Mouse (Mus musculus) gastrocnemius, postnatal 25 days (tissue): ENCODE measurements at regions not wholly inside any gene's neighbourhood (a gene's known extent, or its start where the extent isn't known, plus 50 kb on each side); places are given as distances from the start of the nearest gene placed in this dataset.

Experiments used
- DNase-seq: peaks from one replicate; pipeline ENCODE4 v3.0.0; 2022

DNA sequence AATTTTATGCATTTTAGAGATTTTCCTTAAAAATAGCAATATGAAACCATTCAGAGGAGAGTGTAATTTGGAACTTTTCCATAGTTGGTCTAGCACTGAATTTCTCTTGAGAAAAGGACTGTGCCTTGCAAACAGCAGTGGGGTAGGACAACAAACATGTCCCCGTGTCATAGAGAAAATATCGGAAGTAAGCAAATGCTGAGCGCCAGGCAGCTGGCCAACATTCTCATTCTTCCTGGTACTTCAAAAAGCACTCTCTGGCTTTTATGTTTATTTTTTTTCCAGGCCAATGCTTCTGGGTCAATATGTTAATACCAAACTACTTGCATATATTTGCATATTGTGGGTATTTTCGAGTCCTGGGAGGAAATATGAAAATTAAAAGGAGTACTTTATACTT lies 568.5 kb downstream of the Btbd3 start:
- no peak for DNase-seq

DNA sequence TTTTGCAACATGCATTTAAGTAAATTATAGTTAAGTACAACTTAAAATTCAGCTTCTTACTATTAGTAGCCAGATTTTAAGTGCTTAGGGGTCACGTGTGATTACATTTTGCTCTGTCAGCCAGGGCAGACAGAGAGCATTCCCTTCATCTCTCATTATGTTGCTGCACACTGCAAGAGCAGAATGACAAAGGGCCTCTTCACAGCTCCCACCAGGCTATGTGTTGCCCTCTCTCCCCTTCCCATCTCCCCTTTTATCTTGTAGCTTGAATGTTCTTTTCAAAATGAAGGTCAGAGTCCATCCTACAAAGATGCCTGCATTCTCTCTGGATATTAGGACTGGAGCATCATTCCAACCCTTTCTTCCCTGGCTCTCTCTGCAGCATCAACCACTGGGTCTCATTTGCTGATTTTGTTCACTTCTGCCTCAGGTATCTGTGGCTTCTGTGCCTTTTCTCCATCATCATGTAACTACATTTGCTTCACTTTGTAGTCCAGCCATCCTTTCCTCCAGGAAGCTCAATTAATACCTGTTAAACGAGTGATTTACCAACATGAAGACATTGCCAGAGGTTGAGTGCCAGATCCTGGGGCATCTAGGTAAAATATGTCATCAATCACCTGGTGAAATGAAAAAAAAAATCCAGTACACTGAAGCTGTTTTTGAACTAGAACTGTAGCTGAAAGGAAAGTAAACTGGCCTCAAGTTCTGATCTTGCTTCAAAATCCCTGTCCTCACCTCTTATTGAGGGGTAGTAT lies 571.6 kb downstream of the Btbd3 start:
- DNase-seq, result no peak

- no peak for DNase-seq
These were observed 582.5 kb downstream of the Btbd3 start for GRCm38 (mm10) chr2:138838846-138839245.

- DNase-seq, result no peak
These were observed 602.8 kb downstream of the Btbd3 start for GRCm38 (mm10) chr2:138859121-138859520.

- no peak for DNase-seq
These were observed 597.1 kb upstream of the Sptlc3 start for GRCm38 (mm10) chr2:138896563-138896962.

DNA sequence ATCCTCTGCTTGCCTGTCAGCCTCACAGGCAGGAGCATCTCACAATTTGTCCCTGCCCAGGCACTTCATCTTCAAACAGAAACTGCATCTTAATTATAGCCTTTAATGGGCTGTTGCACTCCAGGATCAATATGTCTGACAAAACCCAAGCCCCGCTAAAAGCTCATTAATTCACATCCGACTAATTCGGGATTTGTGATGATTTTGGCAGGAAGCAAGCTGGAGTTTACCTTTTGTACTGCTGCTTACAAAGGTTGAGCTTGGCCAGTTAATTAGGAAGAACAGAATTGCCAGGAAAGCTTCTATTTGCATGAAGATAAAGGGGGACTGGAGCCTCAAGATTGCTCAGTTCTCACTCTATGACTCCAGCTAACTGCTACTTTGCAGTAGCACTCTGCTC lies 596.6 kb upstream of the Sptlc3 start:
- DNase-seq, result no peak

GRCm38 (mm10) chr2:138937165-138937564 lies 556.5 kb upstream of the Sptlc3 start:
- no peak for DNase-seq

GRCm38 (mm10) chr2:138939367-138939766 lies 554.3 kb upstream of the Sptlc3 start:
- no peak for DNase-seq

- no peak for DNase-seq
These were observed 527.5 kb upstream of the Sptlc3 start for GRCm38 (mm10) chr2:138966110-138966790.

- no peak for DNase-seq
These were observed 519.2 kb upstream of the Sptlc3 start for GRCm38 (mm10) chr2:138974548-138974947.

- no peak for DNase-seq
These were observed 503.7 kb upstream of the Sptlc3 start for GRCm38 (mm10) chr2:138990031-138990430.

DNA sequence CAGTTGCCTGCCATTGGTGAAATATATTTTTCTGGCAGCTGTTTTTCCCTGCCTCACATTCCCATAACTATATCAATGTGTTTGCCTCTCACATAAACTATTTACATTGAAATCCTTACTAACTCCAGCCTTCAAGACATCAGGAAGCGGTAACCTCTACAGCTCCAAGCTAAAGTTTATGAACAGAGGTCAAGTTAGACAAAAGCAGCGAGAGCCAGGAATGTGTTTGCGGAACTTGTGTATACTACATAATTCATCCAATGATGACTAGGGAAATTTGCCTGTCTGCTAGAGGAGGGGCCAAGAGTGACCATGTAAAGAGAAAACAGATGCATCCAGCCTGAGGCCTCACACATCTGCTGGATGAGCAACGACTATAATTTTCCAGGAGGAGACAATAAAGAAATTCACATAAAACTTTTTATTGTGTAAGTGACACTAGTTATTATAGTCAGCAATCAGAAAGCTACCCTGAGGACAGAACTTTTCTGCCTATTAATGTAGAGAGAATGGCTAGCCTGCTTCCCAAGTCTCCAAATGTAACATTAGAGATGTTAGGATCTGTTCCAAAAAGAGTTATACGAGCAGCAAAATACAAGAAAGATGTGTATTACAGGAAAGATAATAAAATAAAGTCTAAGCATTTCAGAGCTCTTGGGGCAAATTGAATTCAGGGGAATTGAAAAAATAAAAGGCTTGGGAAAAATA lies 461.5 kb upstream of the Sptlc3 start:
- DNase-seq, result no peak

DNA sequence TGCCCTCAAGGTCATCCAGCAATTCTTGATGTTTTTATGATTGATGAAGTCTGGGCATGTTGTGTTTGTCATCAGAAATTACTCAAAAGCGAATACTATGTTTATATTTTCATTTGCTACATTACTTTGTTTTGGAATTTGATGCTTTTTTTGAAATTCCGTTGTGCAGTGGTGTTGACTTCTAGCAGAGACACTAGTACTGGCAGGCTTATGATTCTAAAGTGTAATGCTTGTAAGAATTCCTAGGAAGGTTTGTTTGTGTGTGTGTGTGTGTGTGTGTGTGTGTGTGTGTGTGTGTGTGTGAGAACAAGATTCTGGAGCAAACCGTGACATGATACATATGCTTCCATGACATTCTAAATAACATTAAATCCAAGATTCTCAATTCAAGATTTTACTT lies 458.9 kb upstream of the Sptlc3 start:
- DNase-seq, result no peak

DNA sequence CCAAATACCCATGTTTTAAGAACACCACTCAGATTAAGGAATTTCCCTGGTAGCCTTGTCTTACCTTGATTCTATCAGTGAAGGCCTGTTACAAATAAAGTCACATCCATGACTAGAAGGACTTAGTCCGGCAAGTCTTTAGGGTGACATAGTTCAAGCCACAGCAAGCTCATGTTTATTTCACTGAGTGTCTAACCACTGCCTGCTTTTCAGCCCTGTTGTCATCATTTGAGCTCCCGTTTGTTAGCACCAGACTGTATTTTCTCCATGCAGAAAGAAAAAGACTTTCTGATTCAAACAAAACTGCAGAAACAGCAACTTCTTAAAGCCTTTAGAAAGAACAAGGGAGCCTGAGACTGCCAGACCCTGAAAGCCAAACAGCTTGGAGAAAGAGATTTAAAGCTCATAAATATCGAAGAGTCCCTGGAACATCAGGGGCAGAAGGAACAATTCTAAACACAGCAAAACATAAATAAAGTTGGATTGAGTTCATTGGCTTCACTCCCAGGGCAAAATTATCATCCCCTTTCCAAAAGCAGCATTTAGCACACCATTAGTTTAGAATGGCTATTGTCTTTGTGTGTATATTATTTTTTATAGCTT lies 451.9 kb upstream of the Sptlc3 start:
- no peak for DNase-seq

DNA sequence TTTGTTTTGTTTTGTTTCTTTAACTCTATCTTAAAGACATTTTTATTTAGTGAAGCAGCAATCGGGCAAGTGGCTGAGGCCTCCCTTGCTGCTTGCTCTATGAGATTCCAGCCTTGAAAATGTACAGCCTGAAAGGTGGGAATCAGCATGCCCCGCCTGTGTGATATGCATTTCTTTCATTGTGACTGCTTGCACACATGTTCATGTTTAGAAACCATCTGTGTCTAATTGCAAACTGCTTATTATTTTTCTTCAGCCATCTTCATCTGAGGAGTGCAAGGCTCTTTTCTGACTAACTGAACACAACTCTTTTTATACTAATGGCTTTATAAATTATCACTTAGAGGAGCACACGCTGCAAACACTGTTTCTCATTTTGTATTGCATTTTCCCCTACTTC lies 449.0 kb upstream of the Sptlc3 start:
- DNase-seq, result no peak

- no peak for DNase-seq
These were observed 438.5 kb upstream of the Sptlc3 start for GRCm38 (mm10) chr2:139055249-139055648.

DNA sequence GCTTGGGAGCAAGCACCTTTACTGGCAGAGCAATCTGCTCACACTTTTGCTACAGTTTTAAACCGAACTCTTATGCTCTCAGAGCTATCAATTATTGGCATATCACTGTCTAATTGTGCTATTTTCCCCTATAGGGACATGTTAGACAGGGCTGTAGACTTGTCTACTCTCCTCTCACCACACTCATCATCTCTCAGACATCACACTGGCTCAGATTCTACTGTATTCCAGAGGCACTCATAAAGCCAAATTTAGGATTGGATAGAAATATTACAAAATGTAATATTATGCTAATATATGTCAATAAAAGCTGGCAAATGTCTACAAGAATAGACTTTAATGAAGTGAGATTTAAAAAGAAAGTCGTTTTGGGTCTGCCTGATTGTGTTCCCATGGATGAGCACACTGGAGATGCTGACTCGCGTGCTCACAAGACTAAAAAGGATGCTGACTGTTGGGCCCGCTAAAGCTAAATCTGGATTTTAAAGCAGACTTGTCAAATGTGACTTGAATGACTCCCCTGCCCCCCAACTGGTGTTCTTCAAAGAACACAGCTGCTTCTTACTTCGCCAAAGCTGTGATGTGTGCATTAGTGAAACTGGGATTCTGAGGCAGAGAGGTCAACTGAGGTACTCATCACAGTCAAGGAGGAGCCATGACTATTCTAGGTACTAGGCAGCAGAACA lies 424.3 kb upstream of the Sptlc3 start:
- DNase-seq, result no peak

DNA sequence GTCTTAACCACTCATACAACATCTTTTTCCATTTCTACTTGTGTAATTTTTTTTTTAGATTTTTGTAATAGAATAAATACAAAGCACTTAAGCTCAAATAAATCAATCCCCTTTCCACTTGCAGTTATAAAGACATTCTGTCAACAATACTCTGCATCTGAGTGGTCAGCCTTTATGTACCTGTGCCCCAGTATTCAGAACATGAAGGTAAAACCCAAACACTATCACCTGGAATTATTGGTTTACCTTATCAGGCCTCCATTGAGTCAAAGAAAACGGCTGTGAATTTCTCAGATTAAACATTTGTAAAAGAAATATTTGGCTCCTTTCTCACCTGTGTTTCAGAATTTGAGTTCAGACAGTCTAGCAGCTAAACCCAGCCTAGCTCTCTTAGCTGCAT lies 422.0 kb upstream of the Sptlc3 start:
- no peak for DNase-seq

GRCm38 (mm10) chr2:139093487-139094066 lies 400.1 kb upstream of the Sptlc3 start:
- DNase-seq, result no peak

DNA sequence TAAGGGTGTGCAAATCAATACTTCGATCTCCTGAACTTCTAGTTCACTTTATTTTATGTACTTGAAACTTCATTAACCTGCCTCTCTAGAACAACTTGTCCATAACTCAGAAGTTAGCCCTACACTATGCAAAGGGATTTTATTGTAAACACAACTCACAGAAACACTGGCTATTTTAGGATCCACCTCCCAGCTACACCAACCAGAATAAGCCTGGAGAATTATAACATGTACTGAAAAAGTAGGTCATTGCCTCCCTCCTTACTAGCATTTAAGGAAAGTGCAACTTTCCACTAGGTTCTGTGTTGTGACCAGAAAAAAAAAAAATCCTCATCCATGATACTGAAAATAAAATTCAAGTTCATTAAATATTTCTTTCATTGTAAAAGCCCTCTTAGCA lies 382.0 kb upstream of the Sptlc3 start:
- DNase-seq, result no peak

DNA sequence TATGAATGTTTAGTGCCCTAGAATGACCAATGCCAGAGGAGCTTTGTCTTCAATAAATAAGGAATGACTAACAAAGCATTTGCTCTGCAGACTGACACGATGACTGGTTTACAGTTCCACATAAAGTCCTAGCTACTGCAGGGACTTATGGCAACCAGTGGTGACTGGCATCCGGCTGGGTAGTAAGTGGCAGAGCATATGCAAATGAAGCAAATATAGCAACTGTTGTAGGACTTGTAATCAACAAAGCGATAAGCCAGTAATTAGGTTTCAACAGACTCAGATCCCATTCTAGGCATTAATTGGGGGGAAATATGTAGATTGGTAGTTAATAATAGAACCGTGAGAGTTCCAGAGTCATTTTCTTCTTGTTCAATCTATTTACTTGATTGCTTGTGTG lies 379.2 kb upstream of the Sptlc3 start:
- DNase-seq, result no peak

DNA sequence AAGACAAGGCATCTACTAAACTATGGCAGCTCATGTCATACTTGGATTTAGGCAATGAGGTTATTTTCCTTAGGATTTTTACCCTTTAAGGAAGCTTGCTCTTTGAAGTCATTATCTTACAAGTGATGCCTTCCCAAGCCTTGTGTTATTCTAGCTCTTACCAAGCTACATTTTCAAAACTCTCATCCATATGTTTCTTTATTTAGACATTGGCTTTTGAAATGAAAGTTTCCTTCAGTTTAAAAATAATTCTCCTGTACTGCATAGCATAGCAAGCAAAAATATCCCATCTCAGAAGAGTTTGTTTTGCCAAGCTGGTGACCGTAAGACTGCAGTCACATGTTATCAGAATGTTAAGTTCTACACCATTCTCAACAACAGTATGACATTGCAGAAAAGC lies 372.8 kb upstream of the Sptlc3 start:
- DNase-seq, result no peak
